In the genomic region with DNA sequence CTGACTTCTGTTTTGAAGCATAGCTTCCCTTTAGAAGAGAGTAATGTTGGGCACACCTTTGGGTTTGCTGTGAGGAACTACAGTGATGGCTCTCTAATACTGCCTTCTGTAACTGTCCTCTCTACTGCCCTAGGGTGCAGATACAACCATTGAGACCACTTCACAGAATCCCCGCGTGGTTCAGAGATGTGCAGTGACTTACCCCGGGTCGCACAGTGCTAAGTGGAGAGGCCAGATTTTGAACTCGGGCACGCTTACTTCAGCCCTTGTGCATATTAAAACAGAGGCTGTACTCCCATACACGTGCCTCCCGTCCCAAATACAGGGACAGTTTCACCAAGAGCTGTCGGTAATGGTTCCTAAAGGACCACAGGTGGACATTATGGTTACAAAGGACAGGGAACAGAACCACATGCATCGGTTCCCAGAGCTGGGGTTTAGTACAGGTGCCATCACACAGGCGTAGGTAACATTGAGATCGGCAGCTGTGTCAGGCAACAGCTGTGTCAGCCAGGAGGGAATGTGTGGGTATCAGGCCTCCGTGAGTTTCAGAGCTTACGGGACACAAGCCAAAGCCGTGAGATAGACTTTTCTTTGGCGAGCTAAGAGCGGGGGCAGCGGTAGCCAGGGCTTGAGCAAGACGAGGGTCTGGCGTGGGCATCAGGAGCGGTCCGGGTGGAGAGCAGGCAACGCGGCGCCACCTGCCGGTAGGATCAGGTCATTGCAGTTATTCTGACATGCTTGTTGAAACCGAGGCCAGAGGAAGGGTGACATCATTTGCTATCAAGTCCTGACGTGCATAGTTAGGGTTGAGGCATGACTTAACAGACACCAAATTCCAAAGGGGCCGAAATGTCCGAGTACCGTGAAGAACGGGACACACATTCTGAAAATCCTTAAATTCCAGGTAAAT, we compare ENCODE assay signal across 8 mouse cellular contexts.
A peak's percentile ranks its signal among the peaks of the same experiment; 100 is the strongest.
DNase-seq lines count a peak whose midpoint lies in the region; ATAC-seq and TF ChIP-seq lines count a peak whose summit lies in the region.

No protein-coding gene starts in this region.

- peak overlapping the region; percentile 60 for H3K4me3 ChIP-seq in E14TG2a.4 (replicated peaks; ENCODE audit: low read length)
- peak overlapping the region; percentile 20; the same call in 1 of the 2 replicates for H3K4me3 ChIP-seq in forebrain, embryonic 12.5 days (replicated peaks)
- peak overlapping the region; percentile 41 for H3K4me3 ChIP-seq in heart, embryonic 16.5 days (ENCODE audit: low read length)
- peak overlapping the region; percentile 31 for H3K4me3 ChIP-seq in liver, embryonic 13.5 days (replicated peaks)
- H3K4me3 ChIP-seq in neural tube, embryonic 11.5 days (ENCODE audit: low read depth, low read length) = no peak overlapping the region
- peak overlapping the region; percentile 30 for H3K4me3 ChIP-seq in stomach, embryonic 16.5 days (replicated peaks; ENCODE audit: low read length)

- 7% methylated on average over 32 of the region's 32 CpGs for WGBS in forebrain, embryonic 12.5 days
- 6% methylated on average over 32 of the region's 32 CpGs for WGBS in heart, embryonic 16.5 days
- WGBS in liver, embryonic 13.5 days (ENCODE audit: insufficient replicate concordance) = 5% methylated on average over 32 of the region's 32 CpGs
- 4% methylated on average over 32 of the region's 32 CpGs for WGBS in neural tube, embryonic 11.5 days
- 7% methylated on average over 32 of the region's 32 CpGs for WGBS in stomach, embryonic 16.5 days

- ATAC-seq in cerebellum, adult (ENCODE audit: insufficient number of reproducible peaks, low FRiP score, low TSS enrichment) = peak; percentile 84
- peak; percentile 74 for ATAC-seq in forebrain, embryonic 12.5 days (ENCODE audit: low FRiP score)
- peak; percentile 51 for ATAC-seq in heart, embryonic 16.5 days (replicated peaks; ENCODE audit: extremely low read depth, insufficient read depth, low FRiP score)
- peak; percentile 68 for ATAC-seq in liver, embryonic 13.5 days (ENCODE audit: low read depth)
- peak; percentile 70 for ATAC-seq in neural tube, embryonic 11.5 days (ENCODE audit: insufficient read depth, low FRiP score, low TSS enrichment)
- ATAC-seq in stomach, embryonic 16.5 days (ENCODE audit: insufficient read depth, low FRiP score) = peak; percentile 65; the same call in 1 of the 2 replicates

- no peaks in the 10 kb centered on the region for H3K9me3 ChIP-seq in E14TG2a.4 (ENCODE audit: low read length)
- no peaks in the 10 kb centered on the region for H3K9me3 ChIP-seq in forebrain, embryonic 12.5 days
- H3K9me3 ChIP-seq in heart, embryonic 16.5 days (replicated peaks; ENCODE audit: control insufficient read depth, low read length) = no peaks in the 10 kb centered on the region
- H3K9me3 ChIP-seq in liver, embryonic 13.5 days (replicated peaks) = no peaks in the 10 kb centered on the region
- no peaks in the 10 kb centered on the region for H3K9me3 ChIP-seq in neural tube, embryonic 11.5 days (ENCODE audit: control insufficient read depth, low read length)
- no peaks in the 10 kb centered on the region for H3K9me3 ChIP-seq in stomach, embryonic 16.5 days (replicated peaks; ENCODE audit: control insufficient read depth, low read length)

- H3K27me3 ChIP-seq in E14TG2a.4 (ENCODE audit: insufficient read depth, low read length) = peaks cover 7% of the 10 kb centered on the region
- peaks cover 13% of the 10 kb centered on the region for H3K27me3 ChIP-seq in forebrain, embryonic 12.5 days
- no peaks in the 10 kb centered on the region for H3K27me3 ChIP-seq in heart, embryonic 16.5 days (ENCODE audit: control insufficient read depth, insufficient read depth, low read length)
- no peaks in the 10 kb centered on the region for H3K27me3 ChIP-seq in liver, embryonic 13.5 days
- no peaks in the 10 kb centered on the region for H3K27me3 ChIP-seq in neural tube, embryonic 11.5 days (ENCODE audit: control insufficient read depth, insufficient read depth, low read length)
- H3K27me3 ChIP-seq in stomach, embryonic 16.5 days (ENCODE audit: control insufficient read depth, insufficient read depth, low read length) = no peaks in the 10 kb centered on the region

- TF ChIP-seq CTCF in E14TG2a.4 (conservative IDR thresholded peaks at IDR 0.05; ENCODE audit: low read length) = peak; percentile 64

- peaks cover 8% of the 10 kb centered on the region for H3K4me1 ChIP-seq in E14TG2a.4 (replicated peaks; ENCODE audit: low read depth, low read length)
- peaks cover 12% of the 10 kb centered on the region for H3K4me1 ChIP-seq in forebrain, embryonic 12.5 days
- peaks cover 17% of the 10 kb centered on the region for H3K4me1 ChIP-seq in heart, embryonic 16.5 days (ENCODE audit: control insufficient read depth, insufficient read depth, low read length)
- peaks cover 14% of the 10 kb centered on the region for H3K4me1 ChIP-seq in liver, embryonic 13.5 days (replicated peaks)
- no peaks in the 10 kb centered on the region for H3K4me1 ChIP-seq in neural tube, embryonic 11.5 days (ENCODE audit: control insufficient read depth, insufficient read depth, low read length)
- 0 out of 2 replicates have a peak, but pooled peaks cover 6% of the 10 kb centered on the region for H3K4me1 ChIP-seq in stomach, embryonic 16.5 days (ENCODE audit: control insufficient read depth, insufficient read depth, low read length)

- no peaks in the 10 kb centered on the region for H3K36me3 ChIP-seq in E14TG2a.4 (ENCODE audit: insufficient read depth, low read length)
- H3K36me3 ChIP-seq in forebrain, embryonic 12.5 days (replicated peaks) = no peaks in the 10 kb centered on the region
- no peaks in the 10 kb centered on the region for H3K36me3 ChIP-seq in heart, embryonic 16.5 days (ENCODE audit: control insufficient read depth, insufficient read depth)
- no peaks in the 10 kb centered on the region for H3K36me3 ChIP-seq in liver, embryonic 13.5 days
- H3K36me3 ChIP-seq in neural tube, embryonic 11.5 days (ENCODE audit: control insufficient read depth, insufficient read depth, low read length) = no peaks in the 10 kb centered on the region
- H3K36me3 ChIP-seq in stomach, embryonic 16.5 days (ENCODE audit: control insufficient read depth, insufficient read depth, low read length) = no peaks in the 10 kb centered on the region

- no peak overlapping the region for H3K27ac ChIP-seq in forebrain, embryonic 12.5 days
- no peak overlapping the region for H3K27ac ChIP-seq in heart, embryonic 16.5 days (ENCODE audit: low read length)
- H3K27ac ChIP-seq in liver, embryonic 13.5 days = no peak overlapping the region
- H3K27ac ChIP-seq in neural tube, embryonic 11.5 days (ENCODE audit: low read depth, low read length) = no peak overlapping the region
- H3K27ac ChIP-seq in stomach, embryonic 16.5 days (ENCODE audit: low read length) = no peak overlapping the region

- DNase-seq in kidney, postnatal 25 days = peak; percentile 85 to 88
- peak; percentile 71 for DNase-seq in liver, embryonic 13.5 days
- peak; percentile 88 for DNase-seq in neural tube, embryonic 11.5 days (ENCODE audit: low spot score)

- peak overlapping the region; percentile 53 for H3K4me2 ChIP-seq in forebrain, embryonic 12.5 days
- H3K4me2 ChIP-seq in heart, embryonic 16.5 days (ENCODE audit: low read depth, low read length) = peak overlapping the region; percentile 74
- peak overlapping the region; percentile 61 for H3K4me2 ChIP-seq in liver, embryonic 13.5 days
- peak overlapping the region; percentile 39 for H3K4me2 ChIP-seq in neural tube, embryonic 11.5 days (ENCODE audit: low read depth)
- H3K4me2 ChIP-seq in stomach, embryonic 16.5 days (ENCODE audit: low read depth, low read length) = peak overlapping the region; percentile 54

- H3K9ac ChIP-seq in forebrain, embryonic 12.5 days = no peak overlapping the region
- H3K9ac ChIP-seq in heart, embryonic 16.5 days (ENCODE audit: low read length) = peak overlapping the region; percentile 54
- no peak overlapping the region; the same call in 1 of the 2 replicates for H3K9ac ChIP-seq in liver, embryonic 13.5 days
- H3K9ac ChIP-seq in neural tube, embryonic 11.5 days (ENCODE audit: low read length) = no peak overlapping the region
- no peak overlapping the region for H3K9ac ChIP-seq in stomach, embryonic 16.5 days (ENCODE audit: low read length)
